Mouse (Mus musculus): ENCODE data around the gene Dqx1. TPM values are rescaled to one million over a fixed set of nuclear protein-coding genes. Genes with fewer than 3 reads are reported as not detected.

Gene Dqx1
- polyA plus RNA-seq, 1 experiment: 0.84 TPM

DNA sequence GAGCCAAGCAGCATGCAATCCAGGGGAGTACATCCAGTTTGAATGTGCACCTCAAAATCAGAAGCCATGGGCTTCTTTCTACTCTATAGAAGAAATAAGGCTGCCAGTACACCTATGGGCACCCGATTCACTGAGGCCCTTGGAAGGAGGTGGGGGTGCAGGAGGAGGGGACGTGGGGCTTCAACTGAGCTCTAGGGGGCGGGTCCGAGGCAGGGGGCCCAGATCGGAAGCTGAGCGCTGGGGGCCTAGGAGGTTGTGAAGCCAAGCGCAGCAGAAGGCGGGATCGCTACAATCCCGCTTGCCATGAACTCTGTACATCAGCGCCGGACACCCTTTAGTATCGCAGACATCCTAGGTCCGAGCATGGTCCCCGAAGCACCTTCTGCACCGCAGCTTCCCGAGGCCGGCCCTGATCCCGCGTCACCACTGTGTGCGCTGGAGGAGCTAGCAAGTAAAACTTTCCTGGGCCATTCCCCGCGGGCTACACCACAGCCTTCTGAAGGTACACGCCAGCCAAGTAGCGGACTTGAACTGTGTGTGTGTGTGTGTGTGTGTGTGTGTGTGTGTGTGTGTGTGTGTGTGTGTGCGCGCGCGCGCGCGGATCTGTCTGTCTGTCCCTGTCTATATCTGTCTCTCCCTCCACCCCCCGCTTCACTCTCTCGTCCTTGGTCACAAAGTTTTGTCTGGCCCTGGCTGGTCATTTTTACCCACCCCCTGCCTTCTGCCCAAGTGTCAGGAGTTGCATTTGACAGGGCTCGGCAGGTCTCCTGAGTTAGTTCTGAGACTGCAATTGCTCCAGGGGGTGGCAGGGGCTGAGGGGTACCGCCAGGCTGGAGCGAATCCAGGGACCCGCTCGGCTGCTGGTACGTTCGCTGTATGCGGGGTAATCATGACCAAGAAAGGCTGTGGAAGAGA lies 28.7 kb downstream of the Dqx1 start, which contains the start of gene Lbx2:
Gene Lbx2 (plus strand): TSS at position 247 of the 915 bp plus-strand sequence.
- H3K36me3 ChIP-seq (ENCODE audit: control insufficient read depth, insufficient read depth, low read length): no peaks in the 10 kb centered on the region; the same call in 1 of the 2 replicates
- peaks cover 12% of the 10 kb centered on the region for H3K4me1 ChIP-seq (ENCODE audit: control insufficient read depth, insufficient read depth, low read length)
- H3K4me3 ChIP-seq (ENCODE audit: control insufficient read depth, low read depth, low read length): peak within 1 kb of the TSS; percentile 42
- TF ChIP-seq POLR2A (IDR thresholded peaks at IDR 0.05; ENCODE audit: control insufficient read depth, low read depth, low read length) (no peak), CTCF (IDR thresholded peaks at IDR 0.05; ENCODE audit: control insufficient read depth, insufficient read depth, insufficient replicate concordance, low read depth, low read length) (no peak)
- no peaks in the 10 kb centered on the region; the same call in 1 of the 2 replicates for H3K27me3 ChIP-seq (ENCODE audit: control insufficient read depth, insufficient read depth, low read length)
- no peak within 1 kb of the TSS for H3K27ac ChIP-seq (ENCODE audit: control insufficient read depth, insufficient read depth, low read depth, low read length)

DNA sequence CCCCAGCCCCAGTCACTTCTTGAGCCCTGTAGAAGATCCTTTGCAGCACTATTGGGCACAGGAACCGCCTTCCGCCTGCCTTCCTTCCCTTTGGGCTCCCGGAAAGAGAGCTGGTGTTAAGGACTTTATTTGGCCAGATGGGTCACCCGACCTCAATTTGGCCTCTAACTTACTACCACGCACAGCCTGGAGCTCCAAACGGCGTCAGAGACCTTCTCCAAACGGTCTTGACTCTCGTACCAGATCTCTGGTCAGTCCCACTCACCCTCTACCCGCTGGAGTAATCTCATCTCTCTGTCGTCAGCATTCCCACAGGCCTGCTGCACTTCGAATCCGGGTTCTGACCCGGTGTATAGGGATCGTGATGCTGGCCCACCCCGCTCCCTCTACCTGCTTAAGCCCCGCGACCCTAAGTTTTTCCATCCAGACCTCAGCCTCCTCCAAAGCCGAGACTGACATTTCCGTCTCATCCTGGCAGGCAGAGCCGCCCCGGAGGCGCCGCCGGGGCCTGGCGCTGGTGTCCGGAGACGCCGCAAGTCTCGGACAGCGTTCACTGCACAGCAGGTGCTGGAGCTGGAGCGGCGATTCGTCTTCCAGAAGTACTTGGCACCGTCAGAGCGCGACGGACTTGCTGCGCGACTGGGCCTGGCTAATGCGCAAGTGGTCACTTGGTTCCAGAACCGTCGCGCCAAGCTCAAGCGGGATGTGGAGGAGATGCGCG lies 29.7 kb downstream of the Dqx1 start:
- Histone ChIP-seq H3K27me3 (ENCODE audit: control insufficient read depth, insufficient read depth, low read length) (no peaks in the 10 kb centered on the region; the same call in 1 of the 2 replicates), H3K27ac (ENCODE audit: control insufficient read depth, insufficient read depth, low read depth, low read length) (no peak overlapping the region), H3K4me1 (ENCODE audit: control insufficient read depth, insufficient read depth, low read length) (peaks cover 12% of the 10 kb centered on the region), H3K36me3 (ENCODE audit: control insufficient read depth, insufficient read depth, low read length) (no peaks in the 10 kb centered on the region), H3K4me3 (ENCODE audit: control insufficient read depth, low read depth, low read length) (peak overlapping the region; percentile 42)
- TF ChIP-seq CTCF (IDR thresholded peaks at IDR 0.05; ENCODE audit: control insufficient read depth, insufficient read depth, insufficient replicate concordance, low read depth, low read length): no peak
- TF ChIP-seq POLR2A (IDR thresholded peaks at IDR 0.05; ENCODE audit: control insufficient read depth, low read depth, low read length): no peak

DNA sequence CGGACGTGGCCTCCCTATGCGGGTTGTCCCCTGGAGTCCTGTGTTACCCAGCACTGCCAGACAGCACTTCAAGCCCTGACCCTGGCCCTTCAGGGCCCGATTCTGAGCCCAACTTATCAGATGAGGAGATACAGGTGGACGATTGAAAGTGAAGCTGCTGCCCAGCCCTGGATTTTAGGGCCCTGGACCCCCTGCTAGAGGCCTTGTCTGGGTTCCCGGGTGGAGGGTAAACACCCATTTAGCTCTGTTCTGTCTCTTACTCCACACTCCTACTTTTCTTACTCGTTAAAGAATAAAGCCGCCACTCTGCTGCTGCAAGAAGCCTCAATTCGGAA lies 30.2 kb downstream of the Dqx1 start:
- Histone ChIP-seq H3K27me3 (ENCODE audit: control insufficient read depth, insufficient read depth, low read length) (no peaks in the 10 kb centered on the region; the same call in 1 of the 2 replicates), H3K4me3 (ENCODE audit: control insufficient read depth, low read depth, low read length) (no peak overlapping the region; the same call in 1 of the 2 replicates), H3K27ac (ENCODE audit: control insufficient read depth, insufficient read depth, low read depth, low read length) (no peak overlapping the region), H3K36me3 (ENCODE audit: control insufficient read depth, insufficient read depth, low read length) (no peaks in the 10 kb centered on the region), H3K4me1 (ENCODE audit: control insufficient read depth, insufficient read depth, low read length) (peaks cover 12% of the 10 kb centered on the region)
- TF ChIP-seq POLR2A (IDR thresholded peaks at IDR 0.05; ENCODE audit: control insufficient read depth, low read depth, low read length) (no peak), CTCF (IDR thresholded peaks at IDR 0.05; ENCODE audit: control insufficient read depth, insufficient read depth, insufficient replicate concordance, low read depth, low read length) (no peak)

DNA sequence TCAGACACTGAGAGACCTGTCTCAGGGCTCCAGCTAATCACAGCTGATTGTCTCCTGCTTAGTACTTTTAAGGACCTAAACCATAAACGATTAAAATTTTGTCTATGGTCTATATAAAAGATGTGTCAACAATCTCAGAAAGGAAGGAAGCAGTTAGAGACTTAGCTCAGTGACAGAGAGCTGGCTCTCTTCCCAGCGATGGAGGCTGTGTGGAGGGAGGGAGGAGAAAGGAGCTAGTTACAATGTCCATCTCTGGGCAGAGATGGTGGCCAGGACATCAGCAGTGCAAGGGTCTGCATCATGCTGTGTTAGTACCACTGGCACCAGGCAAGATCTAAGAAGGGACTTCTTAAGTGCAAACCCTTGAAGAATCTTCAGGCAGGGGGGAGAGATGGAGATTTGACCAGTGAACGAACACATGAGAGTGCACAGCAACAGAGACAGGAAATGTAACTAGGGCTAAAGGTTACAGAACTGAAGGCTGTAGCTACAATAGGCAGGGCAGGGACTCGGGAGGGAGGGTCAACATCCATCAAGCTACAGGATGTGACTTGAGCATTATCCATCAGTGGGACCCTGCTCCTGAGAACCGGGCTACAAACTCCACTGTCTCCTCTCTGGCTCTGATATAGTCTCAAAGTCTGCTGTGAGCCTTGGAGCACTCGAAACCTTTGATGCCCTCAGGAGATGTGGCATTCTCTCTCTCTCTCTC lies 34.9 kb downstream of the Dqx1 start:
- Histone ChIP-seq H3K27me3 (ENCODE audit: control insufficient read depth, insufficient read depth, low read length) (no peaks in the 10 kb centered on the region; the same call in 1 of the 2 replicates), H3K27ac (ENCODE audit: control insufficient read depth, insufficient read depth, low read depth, low read length) (no peak overlapping the region), H3K36me3 (ENCODE audit: control insufficient read depth, insufficient read depth, low read length) (no peaks in the 10 kb centered on the region), H3K4me3 (ENCODE audit: control insufficient read depth, low read depth, low read length) (no peak overlapping the region), H3K4me1 (ENCODE audit: control insufficient read depth, insufficient read depth, low read length) (peaks cover 4% of the 10 kb centered on the region)
- no peak for TF ChIP-seq CTCF (IDR thresholded peaks at IDR 0.05; ENCODE audit: control insufficient read depth, insufficient read depth, insufficient replicate concordance, low read depth, low read length)
- no peak for TF ChIP-seq POLR2A (IDR thresholded peaks at IDR 0.05; ENCODE audit: control insufficient read depth, low read depth, low read length)

DNA sequence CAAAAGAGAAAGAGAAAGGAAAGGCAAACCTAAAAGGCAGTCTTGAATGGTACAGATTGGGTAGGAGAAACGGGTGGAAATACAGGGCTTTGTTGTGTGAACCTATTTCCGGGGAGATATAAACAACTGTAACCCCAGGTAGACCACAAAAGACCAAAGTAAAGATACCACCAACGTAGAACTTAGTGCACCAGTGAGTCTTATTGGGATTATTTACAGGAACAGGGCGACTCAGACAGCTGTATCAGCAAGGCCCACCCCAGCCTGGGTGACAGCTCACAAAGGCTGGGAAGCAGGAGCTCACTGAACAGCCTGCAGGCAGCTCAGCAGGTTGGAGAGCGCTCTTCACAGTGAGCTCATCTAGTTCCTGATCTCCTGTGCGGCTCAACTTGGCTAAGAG lies 38.3 kb downstream of the Dqx1 start:
- Histone ChIP-seq H3K27ac (ENCODE audit: control insufficient read depth, insufficient read depth, low read depth, low read length) (no peak overlapping the region), H3K4me3 (ENCODE audit: control insufficient read depth, low read depth, low read length) (no peak overlapping the region), H3K36me3 (ENCODE audit: control insufficient read depth, insufficient read depth, low read length) (no peaks in the 10 kb centered on the region), H3K27me3 (ENCODE audit: control insufficient read depth, insufficient read depth, low read length) (no peaks in the 10 kb centered on the region), H3K4me1 (ENCODE audit: control insufficient read depth, insufficient read depth, low read length) (peaks cover 4% of the 10 kb centered on the region)
- TF ChIP-seq CTCF (IDR thresholded peaks at IDR 0.05; ENCODE audit: control insufficient read depth, insufficient read depth, insufficient replicate concordance, low read depth, low read length): no peak
- no peak for TF ChIP-seq POLR2A (IDR thresholded peaks at IDR 0.05; ENCODE audit: control insufficient read depth, low read depth, low read length)

DNA sequence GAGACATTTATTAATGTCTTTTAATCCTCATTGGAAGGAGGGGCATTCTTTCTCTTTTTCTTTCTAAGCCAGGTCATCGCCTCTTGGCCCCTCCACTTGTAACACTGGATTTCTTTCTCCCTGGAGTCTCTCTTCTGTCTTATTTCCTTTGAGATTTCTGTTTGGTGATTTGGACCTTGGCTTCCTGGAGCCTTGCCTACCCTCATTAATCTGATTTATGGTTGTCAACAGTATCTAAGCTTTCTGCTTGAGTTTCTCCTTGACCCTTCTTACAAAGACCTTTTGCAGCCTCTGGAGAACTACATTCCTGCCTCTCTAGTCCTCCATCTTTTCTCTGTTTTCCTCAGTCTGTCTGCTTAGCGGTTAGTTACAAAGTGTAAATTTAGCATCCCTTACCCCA lies 40.8 kb downstream of the Dqx1 start:
- H3K4me1 ChIP-seq (ENCODE audit: control insufficient read depth, insufficient read depth, low read length): peaks cover 18% of the 10 kb centered on the region
- no peak overlapping the region for H3K4me3 ChIP-seq (ENCODE audit: control insufficient read depth, low read depth, low read length)
- no peaks in the 10 kb centered on the region for H3K36me3 ChIP-seq (ENCODE audit: control insufficient read depth, insufficient read depth, low read length)
- 0 out of 2 replicates have a peak overlapping the region, but pooled peaks have one; percentile 0 for H3K27ac ChIP-seq (ENCODE audit: control insufficient read depth, insufficient read depth, low read depth, low read length)
- H3K27me3 ChIP-seq (ENCODE audit: control insufficient read depth, insufficient read depth, low read length): no peaks in the 10 kb centered on the region
- TF ChIP-seq CTCF (IDR thresholded peaks at IDR 0.05; ENCODE audit: control insufficient read depth, insufficient read depth, insufficient replicate concordance, low read depth, low read length) (no peak), POLR2A (IDR thresholded peaks at IDR 0.05; ENCODE audit: control insufficient read depth, low read depth, low read length) (no peak)
